Mouse (Mus musculus) G1E (cell line): ENCODE measurements around the gene Nfkbia. TPM values are rescaled to one million over a fixed set of nuclear protein-coding genes. Genes with fewer than 3 reads are reported as not detected.

Experiments
- ATAC-seq: 2 replicates; pipeline ENCODE4 v1.8.0; 2016; ENCODE audit warnings: mild to moderate bottlenecking; ENCODE audit not compliant: insufficient number of reproducible peaks, poor library complexity, low FRiP score, severe bottlenecking; ENCODE audit errors: extremely low read depth
- DNase-seq: peaks from one replicate; pipeline ENCODE4 v3.0.0; 2012; ENCODE audit warnings: low spot score
- H3K27me3 ChIP-seq: 2 replicates; pipeline ENCODE4 v1.6.1; 2012; ENCODE audit warnings: mild to moderate bottlenecking, low read length, inconsistent platforms; ENCODE audit not compliant: insufficient read depth
- H3K36me3 ChIP-seq: replicated peaks from 2 replicates; pipeline ENCODE3; 2012; ENCODE audit warnings: mild to moderate bottlenecking, inconsistent platforms
- H3K4me1 ChIP-seq: 2 replicates; pipeline ENCODE4 v1.6.1; 2012; ENCODE audit warnings: low read depth, low read length, inconsistent platforms, mixed read lengths; ENCODE audit not compliant: insufficient read depth
- H3K4me3 ChIP-seq: 2 replicates; pipeline ENCODE4 v1.5.1; 2012; ENCODE audit warnings: low read depth, mild to moderate bottlenecking, inconsistent platforms, low read length, moderate library complexity, mixed read lengths
- H3K9me3 ChIP-seq: replicated peaks from 2 replicates; pipeline ENCODE4 v1.6.1; 2012; ENCODE audit warnings: inconsistent platforms
- CTCF ChIP-seq: IDR thresholded peaks from 2 replicates; pipeline ENCODE4 v1.5.1; 2012; ENCODE audit warnings: low read depth, low read length, inconsistent platforms, mixed read lengths
- GATA1 ChIP-seq: IDR thresholded peaks from 2 replicates; pipeline ENCODE4 v1.6.1; 2012; ENCODE audit warnings: borderline replicate concordance, low read length, inconsistent platforms, mixed read lengths
- GATA2 ChIP-seq: IDR thresholded peaks from 2 replicates; pipeline ENCODE4 v1.6.1; 2012; ENCODE audit warnings: low read depth, low read length, inconsistent platforms, borderline replicate concordance
- POLR2AphosphoS5 ChIP-seq: IDR thresholded peaks from 2 replicates; pipeline ENCODE4 v1.6.1; 2012; ENCODE audit warnings: low read depth, low read length, inconsistent platforms; ENCODE audit not compliant: insufficient replicate concordance
- TAL1 ChIP-seq: conservative IDR thresholded peaks from 2 replicates; pipeline ENCODE4 v1.6.1; 2012; ENCODE audit warnings: low read depth, low read length, inconsistent platforms, mixed read lengths
- polyA plus RNA-seq: library from polyadenylated mRNA; stranded (reverse); fragments of >175 nt; gene quantifications from 2 replicates; pipeline ENCODE4 v1.2.3, GENCODE M21; 2012
- total RNA-seq, 2 experiments: library from RNA; stranded (forward) in 1 of 2; stranded (reverse) in 1 of 2; fragments of 200-1000 nt in 1 of 2; fragments of >200 nt in 1 of 2; fragmentation: Nextera tagmentation in 1 of 2; gene quantifications; 2 replicates each; pipeline ENCODE4 v1.2.3; 2014 to 2017

Nfkbia gene
- total and polyA plus RNA-seq, 3 experiments: 11.0 to 28.8 (median 14.1) TPM

DNA sequence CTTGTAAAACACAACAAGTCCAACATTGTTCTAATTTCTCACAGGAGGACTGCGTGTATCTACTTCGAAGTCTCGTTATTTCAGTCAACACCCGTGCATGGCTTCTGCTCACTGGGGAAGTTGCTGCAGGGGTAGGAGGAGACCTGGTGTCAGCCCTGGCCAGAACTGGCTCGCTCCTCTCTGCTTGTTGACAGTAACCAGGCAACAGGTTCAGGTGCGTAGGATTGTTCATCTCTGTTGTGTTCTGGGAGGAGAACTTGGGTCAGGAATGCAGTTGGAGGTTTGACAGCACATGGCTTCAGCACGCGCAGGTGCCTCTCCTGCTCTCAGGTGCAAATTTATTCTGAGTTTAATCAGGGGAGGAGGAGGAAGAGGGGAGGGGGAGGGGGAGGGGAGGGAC is 5.3 kb upstream of the Nfkbia start:
- Histone ChIP-seq H3K36me3 (no peaks in the 10 kb centered on the region), H3K4me3 (no peak overlapping the region), H3K27me3 (peaks cover 14% of the 10 kb centered on the region), H3K9me3 (no peaks in the 10 kb centered on the region), H3K4me1 (peaks cover 52% of the 10 kb centered on the region)
- ATAC-seq (no peak), DNase-seq (no peak)
- TF ChIP-seq GATA1 (no peak), TAL1 (no peak), POLR2AphosphoS5 (no peak), GATA2 (no peak), CTCF (no peak)

DNA sequence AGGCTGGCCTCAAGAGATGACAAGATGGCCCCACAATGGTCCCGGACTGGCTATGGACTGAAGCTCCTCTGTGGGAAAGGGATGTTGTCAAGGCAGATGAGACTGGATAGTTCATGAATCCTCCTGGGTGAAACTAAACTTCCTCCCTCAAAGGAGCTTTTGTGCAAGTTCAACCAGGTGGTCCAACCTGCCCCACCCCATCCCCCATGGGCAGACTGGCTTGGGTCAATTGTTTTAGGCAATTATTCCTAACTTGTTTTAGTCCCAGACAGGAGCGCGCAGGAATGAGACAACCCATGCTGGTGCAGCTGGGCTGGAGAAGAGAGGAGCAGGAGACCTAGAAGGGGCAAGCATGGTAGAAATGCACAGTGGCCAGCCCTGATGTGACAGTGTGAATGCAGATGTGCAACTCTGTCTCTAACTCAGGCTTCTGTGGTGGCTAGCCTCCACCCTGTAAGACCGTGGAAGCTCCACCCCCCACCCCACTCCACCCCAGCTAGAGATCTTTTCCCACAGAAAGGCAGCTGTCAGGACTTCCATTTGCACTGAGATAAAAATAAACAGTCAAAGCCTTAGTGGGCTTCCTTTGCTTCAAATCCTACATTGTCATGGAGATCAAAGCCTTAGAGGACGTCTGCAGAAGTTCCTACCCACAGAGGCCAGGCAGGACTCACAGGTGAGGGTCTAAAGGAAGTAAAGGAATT is 3.6 kb upstream of the Nfkbia start:
- ATAC-seq: no peak

DNA sequence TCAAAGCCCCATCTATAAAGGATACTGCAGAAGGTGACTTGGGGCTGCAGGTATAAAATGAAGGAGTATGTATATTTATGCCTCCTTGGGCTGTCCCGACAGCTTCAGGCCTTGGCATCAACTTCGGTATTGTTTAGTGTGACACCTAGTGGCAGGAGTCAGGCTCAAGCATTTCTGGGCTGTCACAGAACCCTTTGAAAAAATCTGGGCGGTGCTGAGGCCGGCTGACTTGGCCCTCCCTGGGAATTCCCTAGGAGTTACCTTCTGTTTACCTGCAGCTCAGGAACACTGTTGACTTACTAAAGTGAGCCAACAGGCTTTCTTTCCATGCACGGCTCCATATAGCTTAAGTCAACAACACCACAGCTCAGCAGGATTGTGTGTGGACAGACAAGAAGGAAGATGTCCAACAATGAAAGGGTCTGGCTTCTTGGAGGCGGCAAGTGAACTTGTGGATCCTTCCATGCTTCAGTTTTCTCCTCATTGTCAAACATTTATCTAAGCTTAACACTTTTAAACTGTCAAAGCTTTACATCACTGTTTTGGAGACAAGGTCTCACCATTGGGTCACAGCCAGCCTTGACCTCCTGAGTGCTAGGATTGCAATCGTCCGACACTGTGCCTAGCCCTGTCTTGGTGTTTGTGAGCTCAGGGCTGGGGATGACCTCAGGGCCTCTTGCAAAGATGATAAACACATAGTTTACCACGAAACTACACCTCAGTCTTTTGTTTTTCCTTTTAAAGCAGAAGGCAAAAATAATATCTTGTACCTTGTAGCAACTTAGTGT is 2.9 kb upstream of the Nfkbia start:
- TF ChIP-seq GATA1 (no peak), CTCF (peak; percentile 34; the same call in 1 of the 2 replicates), GATA2 (no peak), POLR2AphosphoS5 (no peak), TAL1 (no peak)
- Histone ChIP-seq H3K9me3 (no peaks in the 10 kb centered on the region), H3K36me3 (peaks cover 13% of the 10 kb centered on the region), H3K4me1 (peaks cover 58% of the 10 kb centered on the region), H3K27me3 (no peaks in the 10 kb centered on the region), H3K4me3 (no peak overlapping the region)
- DNase-seq (peak; percentile 73), ATAC-seq (peak; percentile 31; the same call in 1 of the 2 replicates)

More for the DNA sequence above, 3.6 kb upstream of the Nfkbia start:
- no peak for DNase-seq
- TF ChIP-seq CTCF: no peak
- TF ChIP-seq GATA2: no peak
- no peak for TF ChIP-seq POLR2AphosphoS5
- TF ChIP-seq TAL1: no peak
- TF ChIP-seq GATA1: no peak
- no peaks in the 10 kb centered on the region for H3K9me3 ChIP-seq
- H3K4me3 ChIP-seq: no peak overlapping the region
- H3K27me3 ChIP-seq: peaks cover 4% of the 10 kb centered on the region
- H3K4me1 ChIP-seq: peaks cover 54% of the 10 kb centered on the region
- peaks cover 5% of the 10 kb centered on the region for H3K36me3 ChIP-seq

DNA sequence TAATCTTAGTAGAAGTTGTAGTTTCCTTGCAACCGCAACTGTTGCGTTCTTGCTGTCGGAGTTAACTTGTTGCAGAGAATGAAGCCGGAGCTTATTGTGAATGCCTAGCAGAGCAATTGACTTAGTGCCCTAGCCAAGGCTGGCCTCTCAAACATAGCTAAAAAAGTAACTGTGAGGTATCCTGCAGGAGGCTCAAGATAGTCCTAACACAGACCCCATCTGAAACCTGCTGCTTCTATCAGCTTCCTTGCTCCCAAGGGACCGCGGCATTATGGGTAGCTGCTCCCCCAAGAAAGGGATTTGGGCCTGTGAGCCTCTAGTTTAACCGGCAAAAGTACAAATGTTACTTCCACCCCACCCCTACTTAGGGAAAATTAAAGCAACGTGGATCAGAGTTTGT is 934 bp upstream of the Nfkbia start:
- no peaks in the 10 kb centered on the region for H3K27me3 ChIP-seq
- H3K9me3 ChIP-seq: no peaks in the 10 kb centered on the region
- TF ChIP-seq POLR2AphosphoS5 (no peak), CTCF (no peak), GATA1 (no peak), GATA2 (no peak), TAL1 (no peak)
- H3K4me3 ChIP-seq: no peak overlapping the region
- peaks cover 56% of the 10 kb centered on the region for H3K4me1 ChIP-seq
- peaks cover 32% of the 10 kb centered on the region for H3K36me3 ChIP-seq
- no peak for ATAC-seq
- no peak for DNase-seq

DNA sequence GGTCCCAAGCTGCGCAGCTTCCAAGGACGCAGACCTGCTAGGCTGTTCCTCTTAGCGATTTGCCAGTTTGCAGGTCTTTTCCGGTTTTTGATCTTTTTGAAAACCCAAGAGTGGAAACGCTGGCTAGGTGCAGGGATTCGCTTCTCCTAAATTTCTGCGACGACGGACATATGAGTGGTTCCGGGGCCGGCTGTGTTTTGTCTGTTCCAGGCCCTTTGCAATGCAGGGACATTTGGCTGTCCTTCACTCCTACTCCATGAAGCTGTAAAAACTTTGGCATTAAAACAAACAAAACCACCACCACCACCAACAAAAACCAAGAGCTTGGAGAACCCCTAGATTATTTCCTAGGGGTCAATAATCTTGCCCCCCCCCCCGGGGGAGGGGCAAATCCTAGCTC is 494 bp upstream of the Nfkbia start:
- ATAC-seq (no peak), DNase-seq (no peak)

DNA sequence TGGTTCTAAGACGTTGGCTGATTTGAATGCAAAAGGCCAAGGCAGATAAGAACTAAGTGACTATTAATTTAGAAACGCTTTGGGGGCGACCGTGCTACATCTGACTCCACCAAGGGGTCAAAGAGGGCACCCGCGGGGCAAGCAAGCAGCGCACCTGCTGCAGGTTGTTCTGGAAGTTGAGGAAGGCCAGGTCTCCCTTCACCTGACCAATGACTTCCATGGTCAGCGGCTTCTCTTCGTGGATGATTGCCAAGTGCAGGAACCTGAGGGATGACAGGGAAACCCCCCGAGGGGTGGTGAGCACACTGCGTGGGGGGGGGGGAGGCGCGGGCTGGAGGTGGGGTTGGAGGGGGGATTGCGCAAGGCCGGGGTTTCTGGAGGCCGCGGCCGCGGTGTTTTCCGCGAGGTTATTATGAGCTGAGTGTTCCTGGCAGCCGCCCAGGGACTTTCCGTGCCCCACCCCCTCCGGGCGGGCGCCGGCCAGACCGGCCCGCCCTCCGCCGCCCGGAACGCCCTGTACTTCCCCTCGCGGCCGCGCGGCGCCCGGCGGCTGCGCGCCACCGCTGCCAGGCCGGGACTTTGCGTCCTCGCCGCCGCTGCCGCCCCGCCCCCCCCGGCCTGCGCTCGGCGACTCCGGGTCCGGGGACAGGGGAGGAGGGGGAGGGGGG is 797 bp downstream of the Nfkbia start:
- DNase-seq (peak; percentile 98), ATAC-seq (peak; percentile 57)
- Histone ChIP-seq H3K9me3 (no peaks in the 10 kb centered on the region), H3K4me1 (peaks cover 50% of the 10 kb centered on the region), H3K27me3 (no peaks in the 10 kb centered on the region), H3K4me3 (peak overlapping the region; percentile 82), H3K36me3 (peaks cover 48% of the 10 kb centered on the region)
- no peak for TF ChIP-seq GATA2
- no peak for TF ChIP-seq POLR2AphosphoS5
- no peak for TF ChIP-seq TAL1
- no peak for TF ChIP-seq GATA1
- TF ChIP-seq CTCF: no peak

More for the DNA sequence above, 494 bp upstream of the Nfkbia start:
- Histone ChIP-seq H3K36me3 (peaks cover 36% of the 10 kb centered on the region), H3K27me3 (no peaks in the 10 kb centered on the region), H3K4me1 (peaks cover 53% of the 10 kb centered on the region), H3K9me3 (no peaks in the 10 kb centered on the region), H3K4me3 (peak overlapping the region; percentile 82)
- TF ChIP-seq GATA2: no peak
